In the genomic region with DNA sequence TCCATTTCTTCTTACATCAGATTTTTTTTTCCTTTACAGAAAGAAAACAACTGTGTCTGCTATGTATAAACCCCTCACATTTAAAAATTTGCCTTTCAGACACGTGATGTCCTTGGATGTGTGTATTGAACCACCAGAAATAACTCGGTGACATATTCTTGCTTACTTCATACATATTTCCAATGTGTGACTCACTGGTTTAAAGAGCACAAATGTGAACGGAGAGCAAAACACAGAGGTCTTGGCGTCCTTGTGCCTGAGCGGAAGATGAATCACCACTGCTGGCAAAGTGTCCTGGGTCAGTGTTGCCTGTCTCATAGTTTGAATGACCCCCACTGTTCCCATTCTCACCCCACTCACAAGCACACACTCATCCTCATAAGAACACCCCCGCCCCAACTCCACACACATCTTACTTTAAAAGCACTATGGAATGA, we compare ENCODE assay signal across 8 mouse cellular contexts.
DNase-seq lines count a peak whose midpoint lies in the region; ATAC-seq lines count a peak whose summit lies in the region.

No protein-coding gene starts in this region.

- DNase-seq in cerebellum, adult 9-11 months, result peak; percentile 6
- DNase-seq in cerebellum, adult 8-10 months, result no peak
- DNase-seq in 3T3-L1 (ENCODE audit: low read depth, low spot score), result peak; percentile 92
- DNase-seq in frontal cortex, postnatal 36 days (ENCODE audit: low spot score in 2 of 2), result peak; percentile 19 to 37
- peak; percentile 44 for DNase-seq in kidney, postnatal 14 days
- DNase-seq in urinary bladder, postnatal 25 days (ENCODE audit: low spot score), result peak; percentile 20
- no peak for DNase-seq in spleen, adult 12 weeks (ENCODE audit: low spot score)

- no peak for ATAC-seq in monocyte, adult 5-6 weeks (replicated peaks; ENCODE audit: insufficient number of reproducible peaks, low FRiP score, low TSS enrichment, poor library complexity, severe bottlenecking)

Comparison
In these comparisons a context has a peak if more than half of its experiments do, and no peak if none do; other contexts are left out.
1. DNase-seq: peak in cerebellum, adult 9-11 months (single experiment), 3T3-L1 (single experiment), frontal cortex, postnatal 36 days (2 of 2), kidney, postnatal 14 days (single experiment) and urinary bladder, postnatal 25 days (single experiment); none in cerebellum, adult 8-10 months (single experiment) and spleen, adult 12 weeks (single experiment).